Mouse (Mus musculus) heart, embryonic 13.5 days (tissue): ENCODE measurements at regions not wholly inside any gene's neighbourhood (a gene's known extent, or its start where the extent isn't known, plus 50 kb on each side); places are given as distances from the start of the nearest gene placed in this dataset.

Experiments used
- ATAC-seq: fragments of 200-750 bp; cut with Nextera tagmentation; 2 replicates; pipeline ENCODE4 v1.8.0; 2017; ENCODE audit warnings: moderate TSS enrichment; ENCODE audit not compliant: insufficient number of reproducible peaks, low FRiP score, low TSS enrichment; ENCODE audit errors: extremely low read depth
- H3K27ac ChIP-seq: fragments of 300-500 bp; sonication (generic); replicated peaks from 2 replicates; pipeline ENCODE4 v1.5.1; 2015; ENCODE audit warnings: moderate library complexity, mild to moderate bottlenecking, inconsistent platforms
- H3K27me3 ChIP-seq: fragments of 300-500 bp; sonication (generic); replicated peaks from 2 replicates; pipeline ENCODE4 v1.6.1; 2015; ENCODE audit warnings: mild to moderate bottlenecking, inconsistent platforms
- H3K36me3 ChIP-seq: fragments of 300-500 bp; sonication (generic); 2 replicates; pipeline ENCODE4 v1.6.1; 2015; ENCODE audit warnings: mild to moderate bottlenecking, inconsistent platforms
- H3K4me1 ChIP-seq: fragments of 300-500 bp; sonication (generic); 2 replicates; pipeline ENCODE4 v1.6.1; 2015; ENCODE audit warnings: inconsistent platforms
- H3K4me2 ChIP-seq: fragments of 300-500 bp; sonication (generic); 2 replicates; pipeline ENCODE4 v1.6.1; 2015; ENCODE audit warnings: inconsistent platforms, mild to moderate bottlenecking, moderate library complexity
- H3K4me3 ChIP-seq: fragments of 300-500 bp; sonication (generic); 2 replicates; pipeline ENCODE4 v1.5.1; 2015; ENCODE audit warnings: moderate library complexity, mild to moderate bottlenecking, inconsistent platforms
- H3K9ac ChIP-seq: fragments of 300-500 bp; sonication (generic); 2 replicates; pipeline ENCODE4 v1.6.1; 2015; ENCODE audit warnings: inconsistent platforms, mild to moderate bottlenecking, moderate library complexity
- H3K9me3 ChIP-seq: fragments of 300-500 bp; sonication (generic); 2 replicates; pipeline ENCODE4 v1.6.1; 2016; ENCODE audit warnings: inconsistent platforms
- WGBS: fragments of 180-500 bp; shearing (Covaris S2); methylation state at CpG from one replicate; pipeline ENCODE4 v1.1.7; 2015; ENCODE audit warnings: mixed read lengths; 5-methylcytosine and 5-hydroxymethylcytosine counted together

DNA sequence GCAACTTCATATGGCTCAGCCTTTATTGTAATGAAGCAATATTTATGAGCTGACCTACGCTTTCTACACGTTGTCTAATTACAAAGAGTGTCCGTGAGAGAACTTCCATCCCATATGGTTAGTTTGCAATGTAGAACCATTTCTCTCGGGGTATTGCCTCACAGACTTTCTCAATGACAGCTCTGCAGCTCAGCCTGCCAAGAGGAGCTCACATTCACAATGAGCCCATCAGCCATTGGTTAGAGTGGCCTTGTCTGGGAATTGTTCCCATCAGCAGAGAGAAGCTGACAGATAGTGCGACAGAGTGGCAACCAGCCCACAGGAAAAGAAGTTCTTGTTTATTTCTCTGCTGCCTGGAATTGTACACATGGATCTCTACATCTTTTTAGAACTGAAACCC is 409.7 kb downstream of the Zfp704 start:
- peaks cover 16% of the 10 kb centered on the region for H3K4me1 ChIP-seq
- no peaks in the 10 kb centered on the region for H3K9me3 ChIP-seq
- no peak overlapping the region for H3K9ac ChIP-seq
- H3K4me3 ChIP-seq, result no peak overlapping the region
- H3K27me3 ChIP-seq, result no peaks in the 10 kb centered on the region
- no peaks in the 10 kb centered on the region for H3K36me3 ChIP-seq
- H3K27ac ChIP-seq, result no peak overlapping the region
- ATAC-seq, result no peak
- H3K4me2 ChIP-seq, result peak overlapping the region; percentile 26; the same call in 1 of the 2 replicates
- WGBS, result 38% methylated on average over 5 of the region's 5 CpGs

DNA sequence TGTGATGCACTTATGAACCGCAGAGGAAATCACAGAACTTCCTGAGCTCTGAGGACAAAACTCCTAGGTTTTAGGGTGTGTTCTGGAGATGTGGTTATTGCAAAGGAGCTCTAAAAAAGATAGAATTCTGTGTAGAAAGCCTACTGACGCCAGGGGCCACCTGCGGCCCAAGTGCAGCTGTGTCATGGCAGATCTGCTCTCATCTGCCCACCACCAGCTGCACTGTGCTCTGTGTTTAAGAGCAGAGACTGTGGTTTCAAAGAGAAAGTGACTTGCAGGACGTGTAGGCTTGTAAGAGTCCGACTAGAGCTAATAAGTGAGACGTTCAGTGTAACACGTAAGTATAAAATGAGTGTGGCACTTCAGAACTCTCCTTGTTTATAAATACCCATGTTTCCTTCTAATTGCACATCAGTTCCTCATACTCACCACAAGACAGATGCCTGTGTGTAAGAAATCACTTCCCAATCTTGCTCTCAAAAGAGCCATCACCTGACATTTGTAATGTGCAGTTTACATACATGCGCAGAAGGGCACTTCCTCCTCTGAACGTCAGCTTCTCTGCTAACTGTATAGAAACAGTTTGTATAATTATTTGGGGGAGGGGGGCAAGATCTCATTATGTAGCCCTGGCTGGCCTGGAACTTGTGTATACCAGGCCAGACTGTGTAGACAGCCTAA is 411.1 kb downstream of the Zfp704 start:
- 84% methylated on average over 9 of the region's 9 CpGs for WGBS
- no peak overlapping the region for H3K4me3 ChIP-seq
- H3K4me1 ChIP-seq, result peaks cover 16% of the 10 kb centered on the region
- no peak overlapping the region for H3K9ac ChIP-seq
- no peak overlapping the region for H3K4me2 ChIP-seq
- ATAC-seq, result no peak
- H3K36me3 ChIP-seq, result no peaks in the 10 kb centered on the region
- H3K27me3 ChIP-seq, result no peaks in the 10 kb centered on the region
- H3K9me3 ChIP-seq, result no peaks in the 10 kb centered on the region
- no peak overlapping the region for H3K27ac ChIP-seq

DNA sequence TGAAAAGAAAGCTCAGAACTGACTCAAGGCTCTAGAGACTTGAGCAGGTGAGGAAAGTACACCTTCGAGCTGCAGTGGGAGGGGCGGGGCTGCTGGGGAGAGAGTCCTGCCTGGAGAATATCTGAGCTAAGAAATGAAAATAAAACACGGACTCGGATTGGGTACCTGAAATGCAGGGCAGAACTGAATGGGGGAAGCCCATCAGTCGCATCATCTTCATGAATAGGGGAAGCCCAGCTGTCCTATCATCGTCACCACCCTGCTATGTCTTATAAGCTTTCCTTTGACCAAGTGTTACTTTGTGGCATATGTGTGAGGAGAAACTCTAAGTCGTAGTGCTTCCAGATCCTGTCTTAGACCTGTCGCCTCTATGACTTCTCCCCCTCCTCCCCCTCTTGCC is 414.1 kb downstream of the Zfp704 start:
- Histone ChIP-seq H3K4me3 (no peak overlapping the region), H3K27ac (no peak overlapping the region), H3K4me1 (peaks cover 13% of the 10 kb centered on the region), H3K9ac (no peak overlapping the region), H3K27me3 (no peaks in the 10 kb centered on the region), H3K4me2 (no peak overlapping the region), H3K9me3 (no peaks in the 10 kb centered on the region), H3K36me3 (no peaks in the 10 kb centered on the region)
- ATAC-seq, result no peak
- 71% methylated on average over 8 of the region's 8 CpGs for WGBS

DNA sequence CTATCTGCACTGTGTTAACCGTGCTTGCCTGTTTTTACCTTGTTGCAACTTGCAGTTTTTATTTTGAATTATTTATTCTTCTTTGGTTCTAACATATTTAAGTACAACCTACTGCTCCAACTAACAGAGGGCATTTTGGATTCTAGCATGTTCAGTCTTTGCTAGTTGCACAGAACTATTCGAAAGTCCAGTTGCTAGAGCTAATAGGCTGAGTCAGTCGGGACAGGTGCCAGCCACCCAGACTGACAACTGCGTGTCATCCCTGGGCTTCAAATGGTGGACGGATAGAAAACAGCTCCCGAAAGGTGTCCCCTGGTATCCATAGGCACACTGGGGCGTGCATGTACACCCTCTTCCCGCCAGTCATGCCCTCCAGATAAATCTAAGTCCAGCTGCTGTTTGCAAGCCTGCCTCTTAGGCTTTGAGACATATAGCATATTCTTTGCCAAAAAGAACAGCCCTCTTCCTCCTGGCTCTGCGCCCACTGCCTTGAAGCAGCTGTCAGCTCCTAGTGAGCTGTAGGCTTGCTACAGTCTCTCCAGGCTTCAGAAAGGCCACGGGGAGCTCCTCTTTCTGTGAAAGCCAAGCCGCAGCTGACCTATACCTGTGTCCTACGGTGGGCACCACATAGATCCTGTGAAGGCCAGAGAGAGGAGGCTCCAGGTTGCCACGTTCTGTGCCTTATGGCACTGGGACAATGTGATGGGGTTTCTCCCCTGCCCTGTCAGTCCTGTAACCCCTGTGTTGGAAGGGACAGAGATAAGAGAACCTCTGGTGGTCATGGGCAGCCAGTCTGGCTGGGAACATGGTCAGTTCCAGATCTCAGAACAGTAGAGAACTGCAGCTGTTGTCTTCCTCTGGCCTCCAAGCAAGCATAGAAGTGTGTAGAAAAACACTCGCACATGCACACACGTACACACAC is 420.3 kb downstream of the Zfp704 start:
- Histone ChIP-seq H3K27me3 (no peaks in the 10 kb centered on the region), H3K36me3 (no peaks in the 10 kb centered on the region), H3K4me2 (no peak overlapping the region), H3K27ac (no peak overlapping the region), H3K9ac (no peak overlapping the region), H3K4me1 (peaks cover 12% of the 10 kb centered on the region), H3K4me3 (no peak overlapping the region), H3K9me3 (no peaks in the 10 kb centered on the region)
- WGBS, result 66% methylated on average over 15 of the region's 15 CpGs
- ATAC-seq, result no peak

DNA sequence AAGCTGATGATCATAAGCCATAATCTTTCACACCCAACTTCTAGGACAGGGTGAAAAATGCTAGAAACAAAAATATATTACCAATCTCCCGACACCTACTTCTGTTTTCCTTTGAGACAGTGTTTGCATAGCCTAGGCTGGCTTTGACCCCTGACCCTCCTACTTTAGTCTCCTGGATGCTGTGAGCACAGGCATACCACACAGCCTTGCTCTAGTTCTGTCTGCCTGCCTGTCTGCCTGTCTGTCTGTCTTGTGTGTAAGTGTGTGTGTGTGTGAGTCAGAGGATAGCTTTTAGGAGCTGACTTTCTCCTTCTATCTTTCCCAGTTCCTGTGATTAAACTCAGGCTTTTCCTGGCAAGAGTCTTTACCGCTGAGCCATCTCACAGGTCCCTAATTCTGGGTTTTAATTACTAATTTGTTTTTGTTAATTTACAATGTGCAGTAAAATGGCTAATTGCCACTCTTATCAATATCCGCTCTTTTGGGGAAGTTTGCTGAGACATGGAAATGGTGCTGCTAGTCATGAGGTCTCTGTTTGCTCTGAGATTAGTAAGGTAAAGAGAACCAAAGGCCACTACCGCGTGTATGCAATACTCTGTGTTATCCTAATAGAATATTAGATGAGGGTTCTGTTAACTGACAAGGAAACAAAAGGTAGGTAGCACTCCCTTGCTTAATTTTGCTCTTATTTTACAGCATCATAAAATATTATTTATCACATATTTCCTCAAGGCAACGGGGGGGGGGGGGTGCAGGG is 423.3 kb downstream of the Zfp704 start:
- WGBS, result 68% methylated on average over 6 of the region's 6 CpGs

DNA sequence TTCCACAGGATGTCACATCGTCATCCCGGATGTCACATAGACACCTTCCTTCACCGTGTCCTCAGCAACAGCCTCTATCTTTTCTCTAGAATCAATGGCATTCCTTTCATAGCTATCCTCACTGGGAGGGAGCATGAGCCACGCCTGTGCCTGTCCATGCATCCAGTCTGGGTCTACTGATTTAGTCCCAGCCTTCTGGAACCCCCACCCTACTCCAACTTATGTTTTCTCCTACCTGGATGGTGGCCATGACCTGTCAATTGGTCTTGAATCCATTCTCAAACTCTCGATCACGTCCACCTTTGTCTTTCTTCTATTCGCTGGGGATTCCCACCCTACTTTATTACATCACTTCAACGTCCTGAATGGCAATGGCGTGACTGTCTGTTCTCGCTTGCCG is 428.3 kb downstream of the Zfp704 start:
- H3K4me3 ChIP-seq, result no peak overlapping the region
- no peaks in the 10 kb centered on the region for H3K36me3 ChIP-seq
- no peaks in the 10 kb centered on the region for H3K9me3 ChIP-seq
- no peaks in the 10 kb centered on the region for H3K27me3 ChIP-seq
- ATAC-seq, result no peak
- no peak overlapping the region for H3K9ac ChIP-seq
- WGBS, result 70% methylated on average over 11 of the region's 11 CpGs
- no peak overlapping the region for H3K27ac ChIP-seq
- H3K4me1 ChIP-seq, result no peaks in the 10 kb centered on the region
- no peak overlapping the region for H3K4me2 ChIP-seq

More for the DNA sequence above, 423.3 kb downstream of the Zfp704 start:
- H3K27me3 ChIP-seq, result no peaks in the 10 kb centered on the region
- no peak overlapping the region for H3K4me3 ChIP-seq
- no peak overlapping the region for H3K27ac ChIP-seq
- no peak overlapping the region for H3K4me2 ChIP-seq
- no peak overlapping the region for H3K9ac ChIP-seq
- peaks cover 12% of the 10 kb centered on the region for H3K4me1 ChIP-seq
- no peaks in the 10 kb centered on the region for H3K36me3 ChIP-seq
- ATAC-seq, result no peak
- no peaks in the 10 kb centered on the region for H3K9me3 ChIP-seq

DNA sequence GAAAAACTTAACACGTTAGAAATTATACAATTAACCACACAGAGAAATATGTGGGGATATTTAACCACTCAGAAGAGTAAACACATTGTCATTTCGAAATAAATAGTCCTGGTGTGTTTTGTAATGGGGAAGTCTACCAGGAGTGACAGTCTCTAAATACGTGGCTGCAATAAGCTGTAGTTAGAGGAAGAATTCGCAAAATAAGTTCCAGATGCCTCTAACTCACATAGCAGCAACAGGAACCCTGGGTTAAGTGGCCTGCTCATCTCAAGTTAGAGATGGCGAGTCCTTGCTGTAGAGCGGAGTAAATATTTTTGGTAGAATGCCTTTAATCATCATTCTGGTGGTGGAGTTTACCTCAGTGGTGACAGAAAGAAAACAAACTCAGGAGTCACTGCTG is 430.2 kb downstream of the Zfp704 start:
- Histone ChIP-seq H3K27ac (no peak overlapping the region), H3K4me3 (no peak overlapping the region), H3K4me1 (no peaks in the 10 kb centered on the region), H3K9me3 (no peaks in the 10 kb centered on the region), H3K27me3 (no peaks in the 10 kb centered on the region), H3K36me3 (no peaks in the 10 kb centered on the region), H3K4me2 (no peak overlapping the region), H3K9ac (no peak overlapping the region)
- no peak for ATAC-seq
- 66% methylated on average over 6 of the region's 6 CpGs for WGBS

DNA sequence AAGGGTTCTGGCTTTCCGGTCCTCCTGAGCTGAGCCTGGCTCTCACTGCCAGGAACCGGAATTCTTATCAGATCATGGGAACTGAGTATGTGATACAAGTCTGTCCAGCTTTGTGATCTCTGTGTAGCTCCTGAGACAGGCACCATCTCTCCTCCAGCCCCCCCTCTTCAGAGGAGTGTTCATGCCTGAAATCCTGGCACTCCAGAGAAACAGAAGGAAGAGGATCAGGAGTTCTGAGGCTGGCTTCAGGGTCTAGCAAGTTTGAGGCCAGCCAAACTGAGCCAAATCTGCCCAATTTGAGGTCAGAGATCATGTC is 435.4 kb downstream of the Zfp704 start:
- H3K4me2 ChIP-seq, result peak overlapping the region; percentile 49
- H3K27me3 ChIP-seq, result no peaks in the 10 kb centered on the region
- no peak overlapping the region for H3K9ac ChIP-seq
- H3K27ac ChIP-seq, result peak overlapping the region; percentile 62
- peaks cover 15% of the 10 kb centered on the region for H3K4me1 ChIP-seq
- ATAC-seq, result no peak
- no peak overlapping the region for H3K4me3 ChIP-seq
- 29% methylated on average over 2 of the region's 2 CpGs for WGBS
- no peaks in the 10 kb centered on the region for H3K36me3 ChIP-seq
- H3K9me3 ChIP-seq, result no peaks in the 10 kb centered on the region

DNA sequence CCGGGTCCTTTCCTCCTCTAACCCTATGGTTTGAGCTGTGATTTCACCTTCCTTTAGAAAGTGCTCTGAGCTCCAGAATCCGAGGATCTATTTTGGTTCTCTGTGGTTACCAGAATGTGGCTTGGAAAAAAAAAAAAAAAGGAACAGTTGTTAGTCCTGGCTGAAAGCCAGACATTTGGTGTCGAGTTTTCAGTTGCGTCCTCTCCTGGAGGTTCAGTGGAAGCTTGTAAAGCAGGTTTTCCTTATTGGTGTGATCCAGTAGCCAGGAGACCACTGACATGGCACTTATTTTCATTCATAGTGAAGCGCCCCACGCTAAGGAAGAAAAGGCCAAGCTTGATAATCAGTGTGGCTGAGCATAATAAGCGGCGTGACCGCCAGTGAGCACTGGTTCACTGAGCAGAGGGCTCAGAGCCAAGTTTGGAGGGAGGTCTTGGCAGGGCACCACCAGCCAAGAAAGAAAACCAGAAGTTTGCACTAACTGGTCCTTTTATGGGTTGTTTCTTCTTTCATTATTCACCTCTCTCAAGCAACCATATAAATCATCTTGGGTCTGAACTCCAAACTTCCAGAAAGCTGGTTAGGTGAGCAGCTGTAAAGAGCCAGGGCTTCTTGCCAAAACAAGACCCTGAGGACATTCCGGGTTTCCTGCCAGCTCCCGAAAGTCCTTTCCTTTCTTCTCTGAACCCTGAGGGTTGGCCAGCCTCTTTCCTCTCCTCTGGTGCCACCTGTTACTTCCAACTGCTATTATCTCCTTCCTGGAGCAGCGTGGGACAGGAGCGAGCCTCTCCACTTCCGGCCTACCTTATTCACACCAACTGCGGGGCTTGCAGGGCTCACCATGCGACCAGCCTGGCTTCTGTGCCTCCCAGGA is 436.0 kb downstream of the Zfp704 start:
- WGBS, result 34% methylated on average over 16 of the region's 16 CpGs

DNA sequence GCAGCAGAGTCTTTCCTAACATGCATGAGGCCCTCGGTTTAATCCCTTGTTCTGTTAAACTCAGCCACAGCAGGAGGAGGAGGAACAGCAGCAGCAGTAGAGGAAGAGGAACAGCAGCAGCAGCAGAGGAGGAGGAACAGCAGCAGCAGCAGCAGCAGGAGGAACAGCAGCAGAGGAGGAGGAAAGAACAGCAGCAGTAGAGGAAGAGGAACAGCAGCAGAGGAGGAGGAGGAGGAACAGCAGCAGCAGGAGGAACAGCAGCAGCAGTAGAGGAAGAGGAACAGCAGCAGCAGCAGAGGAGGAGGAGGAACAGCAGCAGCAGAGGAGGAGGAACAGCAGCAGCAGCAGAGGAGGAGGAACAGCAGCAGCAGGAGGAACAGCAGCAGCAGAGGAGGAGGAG is 437.9 kb downstream of the Zfp704 start:
- 31% methylated on average over 1 of the region's 1 CpGs for WGBS

More for the DNA sequence above, 436.0 kb downstream of the Zfp704 start:
- Histone ChIP-seq H3K4me3 (no peak overlapping the region), H3K27ac (peak overlapping the region; percentile 62), H3K4me1 (peaks cover 15% of the 10 kb centered on the region), H3K27me3 (no peaks in the 10 kb centered on the region), H3K9me3 (no peaks in the 10 kb centered on the region), H3K36me3 (no peaks in the 10 kb centered on the region), H3K4me2 (peak overlapping the region; percentile 49), H3K9ac (no peak overlapping the region)
- no peak for ATAC-seq

DNA sequence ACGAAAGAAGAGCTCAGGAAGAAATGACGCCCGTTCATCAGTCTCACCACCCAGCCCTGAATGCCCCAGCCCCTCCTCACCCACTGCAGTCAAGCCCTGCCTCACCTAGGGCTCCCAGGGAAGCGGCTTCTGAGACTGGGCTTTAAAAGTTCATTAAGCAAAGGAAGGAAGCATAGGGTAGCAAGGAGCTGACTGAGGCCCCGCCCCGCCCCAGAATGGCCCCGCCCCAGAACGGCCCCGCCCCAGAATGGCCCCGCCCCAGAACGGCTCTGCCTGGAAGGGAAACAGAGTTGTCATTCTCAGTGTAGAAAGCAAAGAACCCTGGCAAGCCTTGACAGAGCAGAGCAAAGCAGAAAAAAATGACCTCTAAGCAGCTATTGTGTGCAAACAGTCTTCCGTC is 440.9 kb downstream of the Zfp704 start:
- no peaks in the 10 kb centered on the region for H3K9me3 ChIP-seq
- no peak overlapping the region for H3K9ac ChIP-seq
- no peak overlapping the region for H3K4me2 ChIP-seq
- WGBS, result 44% methylated on average over 12 of the region's 12 CpGs
- peaks cover 9% of the 10 kb centered on the region for H3K4me1 ChIP-seq
- ATAC-seq, result no peak
- no peak overlapping the region for H3K4me3 ChIP-seq
- H3K27ac ChIP-seq, result no peak overlapping the region
- no peaks in the 10 kb centered on the region for H3K27me3 ChIP-seq
- no peaks in the 10 kb centered on the region for H3K36me3 ChIP-seq

More for the DNA sequence above, 437.9 kb downstream of the Zfp704 start:
- ATAC-seq, result no peak
- H3K4me3 ChIP-seq, result no peak overlapping the region
- no peaks in the 10 kb centered on the region for H3K27me3 ChIP-seq
- no peak overlapping the region for H3K9ac ChIP-seq
- H3K9me3 ChIP-seq, result no peaks in the 10 kb centered on the region
- no peaks in the 10 kb centered on the region for H3K36me3 ChIP-seq
- no peak overlapping the region for H3K27ac ChIP-seq
- H3K4me1 ChIP-seq, result peaks cover 15% of the 10 kb centered on the region
- no peak overlapping the region for H3K4me2 ChIP-seq
